Mouse (Mus musculus) CH12.LX (cell line): ENCODE measurements around the gene B3gnt8. TPM values are rescaled to one million over a fixed set of nuclear protein-coding genes. Genes with fewer than 3 reads are reported as not detected.

Source experiments
- DNase-seq: peaks from one replicate; pipeline ENCODE4 v3.0.0-alpha.2; 2013; ENCODE audit errors: extremely low read depth
- H3K27ac ChIP-seq: 2 replicates; pipeline ENCODE4 v1.5.1; 2012; ENCODE audit warnings: low read depth, mild to moderate bottlenecking, control low read depth, moderate library complexity; ENCODE audit not compliant: insufficient read depth
- H3K27me3 ChIP-seq: replicated peaks from 2 replicates; pipeline ENCODE3; 2012; ENCODE audit warnings: inconsistent platforms
- H3K36me3 ChIP-seq, 2 experiments: replicated peaks in 1 of 2; 2 replicates each; pipeline versions ENCODE3 to v1.6.1; 2012; ENCODE audit warnings: inconsistent platforms in 1 of 2, low read length in 1 of 2, mild to moderate bottlenecking in 1 of 2, mixed read lengths in 1 of 2, moderate library complexity in 1 of 2; ENCODE audit not compliant: control insufficient read depth in 1 of 2, insufficient read depth in 1 of 2
- H3K4me1 ChIP-seq, 2 experiments: 2 replicates each; pipeline ENCODE4 v1.6.1; 2012; ENCODE audit warnings: inconsistent platforms in 1 of 2, moderate library complexity in 1 of 2; ENCODE audit not compliant: insufficient read depth in 2 of 2, control insufficient read depth in 1 of 2
- H3K4me2 ChIP-seq: 2 replicates; pipeline ENCODE4 v1.6.1; 2012; ENCODE audit warnings: low read depth, mild to moderate bottlenecking, control low read depth; ENCODE audit not compliant: poor library complexity, insufficient read depth, severe bottlenecking
- H3K4me3 ChIP-seq, 3 experiments: fragments of 150-350 bp in 1 of 3; sonication (generic) in 1 of 3; replicated peaks in 1 of 3; 2 replicates each; pipeline versions ENCODE3 to v1.5.1; 2011 to 2012; ENCODE audit warnings: low read depth in 2 of 3, low read length in 2 of 3, mild to moderate bottlenecking in 2 of 3, moderate library complexity in 2 of 3, control low read depth in 1 of 3, improper control_type of control experiment in 1 of 3, inconsistent platforms in 1 of 3, mixed read lengths in 1 of 3; ENCODE audit not compliant: poor library complexity in 1 of 3
- H3K79me2 ChIP-seq: replicated peaks from 2 replicates; pipeline ENCODE4 v1.6.1; 2012; ENCODE audit warnings: mild to moderate bottlenecking, moderate library complexity; ENCODE audit not compliant: control insufficient read depth, poor library complexity, insufficient read depth, severe bottlenecking; ENCODE audit errors: extremely low read depth
- H3K9ac ChIP-seq: 2 replicates; pipeline ENCODE4 v1.6.1; 2012; ENCODE audit warnings: low read depth, mild to moderate bottlenecking, control low read depth, moderate library complexity; ENCODE audit not compliant: insufficient read depth
- H3K9me3 ChIP-seq: replicated peaks from 2 replicates; pipeline ENCODE3; 2012; ENCODE audit warnings: low read length, inconsistent platforms, mixed read lengths
- BHLHE40 ChIP-seq: IDR thresholded peaks from 2 replicates; pipeline ENCODE4 v1.6.1; 2011; ENCODE audit warnings: mild to moderate bottlenecking, low read depth, low read length, improper control_type of control experiment
- CHD1 ChIP-seq: IDR thresholded peaks from 2 replicates; pipeline ENCODE4 v1.6.1; 2012; ENCODE audit warnings: low read depth, low read length, improper control_type of control experiment, inconsistent platforms
- CHD2 ChIP-seq: IDR thresholded peaks from 2 replicates; pipeline ENCODE4 v1.6.1; 2011; ENCODE audit warnings: low read length, improper control_type of control experiment
- CTCF ChIP-seq, 2 experiments: IDR thresholded peaks in 1 of 2; conservative IDR thresholded peaks in 1 of 2; 2 replicates each; pipeline ENCODE4 v1.5.1; 2011 to 2012; ENCODE audit warnings: low read depth in 2 of 2, low read length in 2 of 2, improper control_type of control experiment in 1 of 2, inconsistent platforms in 1 of 2, mild to moderate bottlenecking in 1 of 2, moderate library complexity in 1 of 2
- E2F4 ChIP-seq: IDR thresholded peaks from 2 replicates; pipeline ENCODE4 v1.6.1; 2011; ENCODE audit warnings: low read depth, low read length, improper control_type of control experiment; ENCODE audit not compliant: insufficient replicate concordance
- ELF1 ChIP-seq: IDR thresholded peaks from 2 replicates; pipeline ENCODE4 v1.6.1; 2014; ENCODE audit warnings: low read depth, mild to moderate bottlenecking, inconsistent platforms, low read length, improper control_type of control experiment
- EP300 ChIP-seq: IDR thresholded peaks from 2 replicates; pipeline ENCODE4 v1.6.1; 2011; ENCODE audit warnings: low read length, improper control_type of control experiment
- ETS1 ChIP-seq: conservative IDR thresholded peaks from 2 replicates; pipeline ENCODE4 v1.6.1; 2012; ENCODE audit warnings: low read depth, mild to moderate bottlenecking, inconsistent platforms, low read length, improper control_type of control experiment, moderate library complexity
- GABPA ChIP-seq: IDR thresholded peaks from 2 replicates; pipeline ENCODE4 v1.6.1; 2012; ENCODE audit warnings: low read depth, low read length, improper control_type of control experiment, inconsistent platforms; ENCODE audit not compliant: insufficient replicate concordance
- HCFC1 ChIP-seq: IDR thresholded peaks from 2 replicates; pipeline ENCODE4 v1.6.1; 2012; ENCODE audit warnings: low read depth, mild to moderate bottlenecking, inconsistent platforms, low read length, improper control_type of control experiment
- IRF4 ChIP-seq: IDR thresholded peaks from 2 replicates; pipeline ENCODE4 v1.6.1; 2014; ENCODE audit warnings: low read depth, mild to moderate bottlenecking, inconsistent platforms, low read length, improper control_type of control experiment
- JUN ChIP-seq: IDR thresholded peaks from 2 replicates; pipeline ENCODE4 v1.6.1; 2011; ENCODE audit warnings: low read depth, mild to moderate bottlenecking, low read length, improper control_type of control experiment, moderate library complexity; ENCODE audit not compliant: insufficient read depth
- JUND ChIP-seq: conservative IDR thresholded peaks from 2 replicates; pipeline ENCODE4 v1.6.1; 2011; ENCODE audit warnings: low read depth, low read length, improper control_type of control experiment
- KAT2A ChIP-seq: IDR thresholded peaks from 2 replicates; pipeline ENCODE4 v1.6.1; 2012; ENCODE audit warnings: low read length, improper control_type of control experiment, inconsistent platforms; ENCODE audit not compliant: insufficient replicate concordance
- MAFK ChIP-seq: IDR thresholded peaks from 2 replicates; pipeline ENCODE4 v1.6.1; 2011; ENCODE audit warnings: low read length, improper control_type of control experiment; ENCODE audit not compliant: insufficient replicate concordance
- MAX ChIP-seq: IDR thresholded peaks from 2 replicates; pipeline ENCODE4 v1.6.1; 2011; ENCODE audit warnings: low read length, improper control_type of control experiment
- MAZ ChIP-seq: IDR thresholded peaks from 2 replicates; pipeline ENCODE4 v1.6.1; 2012; ENCODE audit warnings: low read depth, mild to moderate bottlenecking, inconsistent platforms, low read length, improper control_type of control experiment, moderate library complexity
- MEF2A ChIP-seq: IDR thresholded peaks from 2 replicates; pipeline ENCODE4 v1.6.1; 2014; ENCODE audit warnings: low read depth, mild to moderate bottlenecking, inconsistent platforms, low read length, improper control_type of control experiment, borderline replicate concordance
- MXI1 ChIP-seq: IDR thresholded peaks from 2 replicates; pipeline ENCODE4 v1.6.1; 2011; ENCODE audit warnings: mild to moderate bottlenecking, low read depth, low read length, improper control_type of control experiment
- MYC ChIP-seq: IDR thresholded peaks from 2 replicates; pipeline ENCODE4 v1.6.1; 2011; ENCODE audit warnings: low read depth, mild to moderate bottlenecking, improper control_type of control experiment, low read length
- NELFE ChIP-seq: IDR thresholded peaks from 2 replicates; pipeline ENCODE4 v1.6.1; 2011; ENCODE audit warnings: low read depth, low read length, improper control_type of control experiment
- NRF1 ChIP-seq: IDR thresholded peaks from 2 replicates; pipeline ENCODE4 v1.6.1; 2014; ENCODE audit warnings: low read depth, mild to moderate bottlenecking, inconsistent platforms, low read length, improper control_type of control experiment, moderate library complexity
- PAX5 ChIP-seq: IDR thresholded peaks from 2 replicates; pipeline ENCODE4 v1.6.1; 2012; ENCODE audit warnings: low read length, inconsistent platforms, mixed read lengths
- POLR2A ChIP-seq: IDR thresholded peaks from 2 replicates; pipeline ENCODE4 v1.6.1; 2011; ENCODE audit warnings: low read depth, mild to moderate bottlenecking, improper control_type of control experiment, low read length
- POLR2AphosphoS2 ChIP-seq: IDR thresholded peaks from 2 replicates; pipeline ENCODE4 v1.6.1; 2011; ENCODE audit warnings: low read depth, low read length, improper control_type of control experiment
- RAD21 ChIP-seq: IDR thresholded peaks from 2 replicates; pipeline ENCODE4 v1.6.1; 2011; ENCODE audit warnings: low read depth, mild to moderate bottlenecking, low read length, improper control_type of control experiment, moderate library complexity
- RCOR1 ChIP-seq: conservative IDR thresholded peaks from 2 replicates; pipeline ENCODE4 v1.6.1; 2012; ENCODE audit warnings: low read depth, mild to moderate bottlenecking, inconsistent platforms, low read length, improper control_type of control experiment
- SIN3A ChIP-seq: IDR thresholded peaks from 2 replicates; pipeline ENCODE4 v1.6.1; 2012; ENCODE audit warnings: low read length, improper control_type of control experiment, inconsistent platforms
- SMC3 ChIP-seq: IDR thresholded peaks from 2 replicates; pipeline ENCODE4 v1.6.1; 2011; ENCODE audit warnings: low read depth, low read length, improper control_type of control experiment
- TBP ChIP-seq: conservative IDR thresholded peaks from 2 replicates; pipeline ENCODE4 v1.6.1; 2011; ENCODE audit warnings: low read depth, low read length, improper control_type of control experiment
- TCF12 ChIP-seq: IDR thresholded peaks from 2 replicates; pipeline ENCODE4 v1.6.1; 2014; ENCODE audit warnings: low read depth, mild to moderate bottlenecking, inconsistent platforms, low read length, improper control_type of control experiment
- UBTF ChIP-seq: IDR thresholded peaks from 2 replicates; pipeline ENCODE4 v1.6.1; 2012; ENCODE audit warnings: low read depth, mild to moderate bottlenecking, inconsistent platforms, low read length, improper control_type of control experiment, moderate library complexity
- USF1 ChIP-seq: IDR thresholded peaks from 2 replicates; pipeline ENCODE4 v1.6.1; 2014; ENCODE audit warnings: low read depth, mild to moderate bottlenecking, inconsistent platforms, low read length, improper control_type of control experiment
- USF2 ChIP-seq: conservative IDR thresholded peaks from 2 replicates; pipeline ENCODE4 v1.6.1; 2011; ENCODE audit warnings: low read depth, low read length, improper control_type of control experiment
- ZC3H11A ChIP-seq: IDR thresholded peaks from 2 replicates; pipeline ENCODE4 v1.6.1; 2012; ENCODE audit warnings: low read depth, mild to moderate bottlenecking, inconsistent platforms, low read length, improper control_type of control experiment
- ZKSCAN1 ChIP-seq: IDR thresholded peaks from 2 replicates; pipeline ENCODE4 v1.6.1; 2012; ENCODE audit warnings: low read depth, inconsistent platforms, low read length, improper control_type of control experiment, borderline replicate concordance
- ZMIZ1 ChIP-seq: IDR thresholded peaks from 2 replicates; pipeline ENCODE4 v1.6.1; 2012; ENCODE audit warnings: low read depth, mild to moderate bottlenecking, inconsistent platforms, low read length, improper control_type of control experiment
- ZNF384 ChIP-seq: IDR thresholded peaks from 2 replicates; pipeline ENCODE4 v1.6.1; 2012; ENCODE audit warnings: low read depth, low read length, improper control_type of control experiment, inconsistent platforms
- dilution Hi-C: fragments of 300-500 bp; cut with MboI; formaldehyde crosslinking; loops from 2 replicates; pipeline ENCODE4 v1.14.3; 2020; ENCODE audit warnings: low sequenced_read_pairs; ENCODE audit not compliant: extremely low pct_unique_long_range_greater_than_20kb, extremely low pct_ligation_motif_present
- in situ Hi-C: fragments of 300-500 bp; cut with MboI; formaldehyde crosslinking; loops from 3 replicates; pipeline ENCODE4 v1.14.3; 2019; ENCODE audit warnings: low sequenced_read_pairs, low pct_ligation_motif_present, low pct_unique_long_range_greater_than_20kb, mixed read lengths
- polyA plus RNA-seq: library from polyadenylated mRNA; unstranded; fragments of >175 nt; gene quantifications from 2 replicates; pipeline ENCODE4 v1.2.1, GENCODE M21; 2012; ENCODE audit warnings: low read depth; ENCODE audit not compliant: insufficient read length
- total RNA-seq, 2 experiments: library from RNA; depleted of rRNA; stranded (reverse); fragments of 300-350 nt in 1 of 2; fragments of >200 nt in 1 of 2; gene quantifications; 2 replicates each; pipeline ENCODE4 v1.2.3; 2012 to 2014

The B3gnt8 gene
- total and polyA plus RNA-seq, 3 experiments = 0.21 to 0.24 TPM; not detected in 1

DNA sequence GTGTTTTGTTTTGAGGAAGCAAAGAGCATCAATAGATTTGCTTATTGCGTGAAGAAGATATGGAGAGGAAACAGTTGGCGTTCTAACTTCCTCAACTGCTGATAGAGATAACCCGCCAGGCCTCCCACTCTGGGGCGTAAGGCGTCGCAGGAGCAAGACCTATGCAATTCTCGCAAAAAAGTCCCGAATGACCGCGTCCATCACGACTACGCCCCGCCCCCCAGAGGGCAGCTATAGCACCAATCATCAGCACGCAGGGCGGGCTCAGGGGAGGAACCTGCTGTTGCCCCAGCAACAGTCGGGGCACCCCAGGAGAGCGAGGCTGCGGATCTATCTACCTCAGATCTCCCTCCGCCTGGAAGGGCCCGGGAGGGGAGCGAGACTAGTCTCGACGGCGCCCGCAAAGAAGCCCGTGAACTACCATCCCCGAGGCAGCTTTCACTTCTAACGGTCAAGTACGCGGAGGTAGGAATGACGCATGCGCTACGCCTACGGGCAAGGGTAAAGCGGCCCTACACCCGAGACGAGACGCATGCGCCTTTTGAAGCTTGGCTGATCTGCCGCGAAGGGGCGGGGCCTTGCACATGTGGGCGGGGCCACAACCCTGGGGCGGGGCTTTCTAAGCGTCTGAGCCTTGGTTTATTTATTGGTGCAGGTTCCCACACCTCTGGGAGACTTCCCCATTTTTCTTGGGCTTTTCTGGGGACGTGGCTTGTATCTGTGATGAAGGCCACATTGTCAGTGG is 54.2 kb downstream of the B3gnt8 start, which contains the start of gene B9d2:
TSS of gene B9d2 (plus strand) at position 267 of the 745 bp plus-strand sequence.
- Histone ChIP-seq H3K79me2 (no peaks in the 10 kb centered on the region), H3K9me3 (peaks cover 4% of the 10 kb centered on the region), H3K27me3 (no peaks in the 10 kb centered on the region), H3K36me3 (peaks cover 0 to 21% of the 10 kb centered on the region in 2 experiments), H3K9ac (peak within 1 kb of the TSS; percentile 87), H3K4me3 (peak within 1 kb of the TSS; percentile 64 to 75 (median 71)), H3K4me2 (peak within 1 kb of the TSS; percentile 70), H3K4me1 (peaks cover 22 to 68% of the 10 kb centered on the region in 2 experiments), H3K27ac (peak within 1 kb of the TSS; percentile 93)
- dilution Hi-C loops (no loop called here), in situ Hi-C loops (no loop called here)
- peak; percentile 98 for DNase-seq
- TF ChIP-seq NELFE (peak; percentile 86), IRF4 (peak; percentile 60; the same call in 1 of the 2 replicates), JUND (no peak), MEF2A (peak; percentile 47; the same call in 1 of the 2 replicates), MAX (no peak; the same call in 1 of the 2 replicates), ZMIZ1 (peak; percentile 84), JUN (no peak), RAD21 (no peak), GABPA (no peak), BHLHE40 (no peak), ELF1 (peak; percentile 47; the same call in 1 of the 2 replicates), SIN3A (peak; percentile 68), MAFK (no peak), UBTF (no peak), KAT2A (no peak), TCF12 (peak; percentile 74), E2F4 (no peak), ZKSCAN1 (no peak), POLR2AphosphoS2 (peak; percentile 67; the same call in 1 of the 2 replicates), ZNF384 (peak; percentile 13; the same call in 1 of the 2 replicates), SMC3 (no peak), CHD1 (no peak), NRF1 (peak; percentile 94), ZC3H11A (no peak), MYC (no peak; the same call in 1 of the 2 replicates), HCFC1 (peak; percentile 48; the same call in 1 of the 2 replicates), PAX5 (no peak), CTCF (conservative IDR thresholded peaks at IDR 0.05 in 1 of 2, IDR thresholded peaks at IDR 0.05 in 1 of 2; ENCODE audit: low read depth in 2 of 2, low read length in 2 of 2) (no peak), ETS1 (no peak), MAZ (no peak; the same call in 1 of the 2 replicates), USF2 (no peak), CHD2 (peak; percentile 39; the same call in 1 of the 2 replicates), MXI1 (peak; percentile 90), EP300 (no peak; the same call in none of the 2 replicates), TBP (peak; percentile 61), POLR2A (peak; percentile 81), USF1 (no peak), RCOR1 (no peak)
